Mouse (Mus musculus): Measurements from ENCODE around the gene Rbm38.

The Rbm38 gene

GRCm38 (mm10) chr2:173061443-173062351 is 41.4 kb downstream of the Rbm38 start:
- peak; percentile 35 for DNase-seq

- peak; percentile 34 for DNase-seq
These were observed 42.9 kb downstream of the Rbm38 start for GRCm38 (mm10) chr2:173063219-173063618.

GRCm38 (mm10) chr2:173064864-173065263 is 44.6 kb downstream of the Rbm38 start:
- DNase-seq, result no peak

- no peak for DNase-seq
These were observed 52.6 kb downstream of the Rbm38 start for GRCm38 (mm10) chr2:173072948-173073347.

GRCm38 (mm10) chr2:173073666-173074065 is 53.4 kb downstream of the Rbm38 start:
- DNase-seq, result no peak

GRCm38 (mm10) chr2:173076921-173077320 is 56.6 kb downstream of the Rbm38 start:
- DNase-seq, result no peak

GRCm38 (mm10) chr2:173079766-173080549 is 59.7 kb downstream of the Rbm38 start:
- DNase-seq, result no peak

- DNase-seq, result peak; percentile 88
These were observed 60.5 kb downstream of the Rbm38 start for GRCm38 (mm10) chr2:173080785-173081241.

GRCm38 (mm10) chr2:173082706-173083105 is 62.4 kb downstream of the Rbm38 start:
- peak; percentile 81 for DNase-seq

- DNase-seq, result peak; percentile 41
These were observed 62.8 kb downstream of the Rbm38 start for GRCm38 (mm10) chr2:173083106-173083505.

GRCm38 (mm10) chr2:173083712-173084475 is 63.6 kb downstream of the Rbm38 start:
- DNase-seq, result peak; percentile 91

All from thymus, postnatal 14 days (tissue).